Comparison of ENCODE assay signal across 20 mouse cellular contexts in genomic region chr2:77502458-77502857, GRCm38 (mm10).
DNase-seq lines count a peak whose midpoint lies in the region; ATAC-seq and TF ChIP-seq lines count a peak whose summit lies in the region.
"Had no signal": no experiment of that assay in that cellular context is flagged by ENCODE, and none has a peak within 500 bp of the region (broad histone marks: within the 10 kb centered on the region; RNA-seq: fewer than 3 reads in every experiment).

No protein-coding gene starts in this region.

- ATAC-seq in heart, embryonic 12.5 days (ENCODE audit: insufficient number of reproducible peaks, low FRiP score) = no peak
- peak; percentile 84 for ATAC-seq in forebrain, embryonic 16.5 days
- peak; percentile 71 for ATAC-seq in liver, embryonic 14.5 days (ENCODE audit: insufficient read depth)
- ATAC-seq: hindbrain, embryonic 16.5 days; midbrain, embryonic 13.5 days had no signal

- H3K4me1 ChIP-seq in heart, embryonic 12.5 days (replicated peaks) = no peaks in the 10 kb centered on the region
- peaks cover 6% of the 10 kb centered on the region for H3K4me1 ChIP-seq in forebrain, embryonic 16.5 days (replicated peaks; ENCODE audit: control insufficient read depth, insufficient read depth, low read length)
- peaks cover 38 to 50% of the 10 kb centered on the region in 2 experiments for H3K4me1 ChIP-seq in liver, embryonic 14.5 days (replicated peaks; ENCODE audit: control insufficient read depth in 2 of 2, insufficient read depth in 2 of 2, low read length in 1 of 2)

- H3K9me3 ChIP-seq in heart, embryonic 12.5 days (replicated peaks) = no peaks in the 10 kb centered on the region
- no peaks in the 10 kb centered on the region for H3K9me3 ChIP-seq in forebrain, embryonic 16.5 days (ENCODE audit: control insufficient read depth, low read length)
- no peaks in the 10 kb centered on the region for H3K9me3 ChIP-seq in liver, embryonic 14.5 days (ENCODE audit: control insufficient read depth, low read length)
- H3K9me3 ChIP-seq: heart, embryonic 10.5 days; limb, embryonic 13.5 days; midbrain, embryonic 13.5 days had no signal

- TF ChIP-seq POLR2A in brain, embryonic 14.5 days (IDR thresholded peaks at IDR 0.05; ENCODE audit: borderline replicate concordance, extremely low read depth, insufficient read depth, insufficient read length, poor library complexity, severe bottlenecking) = no peak

- H3K9ac ChIP-seq in heart, embryonic 12.5 days = no peak overlapping the region
- no peak overlapping the region for H3K9ac ChIP-seq in forebrain, embryonic 16.5 days (replicated peaks; ENCODE audit: low read depth, low read length)
- H3K9ac ChIP-seq in liver, embryonic 14.5 days (replicated peaks) = no peak overlapping the region; the same call in 1 of the 2 replicates
- H3K9ac ChIP-seq: limb, embryonic 13.5 days; midbrain, embryonic 13.5 days had no signal

- H3K36me3 ChIP-seq in heart, embryonic 12.5 days = no peaks in the 10 kb centered on the region
- no peaks in the 10 kb centered on the region for H3K36me3 ChIP-seq in forebrain, embryonic 16.5 days (ENCODE audit: control insufficient read depth, insufficient read depth)
- no peaks in the 10 kb centered on the region for H3K36me3 ChIP-seq in liver, embryonic 14.5 days (replicated peaks; ENCODE audit: control insufficient read depth, insufficient read depth, low read depth)
- H3K36me3 ChIP-seq: heart, embryonic 10.5 days; limb, embryonic 13.5 days; midbrain, embryonic 13.5 days had no signal

- peak; percentile 86 for TF ChIP-seq EP300 in liver, embryonic 14.5 days (IDR thresholded peaks at IDR 0.05; ENCODE audit: low read depth)

- 62% methylated on average over 8 of the region's 8 CpGs for WGBS in heart, embryonic 12.5 days
- 58% methylated on average over 8 of the region's 8 CpGs for WGBS in forebrain, embryonic 16.5 days
- 9% methylated on average over 8 of the region's 8 CpGs for WGBS in liver, embryonic 14.5 days (ENCODE audit: insufficient replicate concordance)

- H3K27ac ChIP-seq in heart, embryonic 12.5 days (ENCODE audit: poor library complexity, severe bottlenecking) = no peak overlapping the region
- peak overlapping the region; percentile 25; the same call in 1 of the 2 replicates for H3K27ac ChIP-seq in forebrain, embryonic 16.5 days (ENCODE audit: low read length)
- H3K27ac ChIP-seq in liver, embryonic 14.5 days = peak overlapping the region; percentile 31
- no peak overlapping the region for H3K27ac ChIP-seq in layer of hippocampus, adult 2 months
- H3K27ac ChIP-seq: heart, embryonic 10.5 days; limb, embryonic 13.5 days; midbrain, embryonic 13.5 days had no signal

- peak; percentile 50 for DNase-seq in heart, adult 11 months
- DNase-seq in brain, embryonic 14.5 days (ENCODE audit: low read depth) = peak; percentile 51
- DNase-seq in liver, embryonic 14.5 days (ENCODE audit: low read depth in 3 of 3, low spot score in 3 of 3) = peak; percentile 45 to 61 (median 48)
- DNase-seq in adrenal gland, postnatal 36 days = no peak
- DNase-seq in layer of hippocampus, adult 2 months (ENCODE audit: low spot score in 2 of 2) = no peak
- DNase-seq in kidney, adult 8-10 months = no peak
- DNase-seq: cerebellum, adult 11-12 months; gastrocnemius, postnatal 14 days; heart, postnatal 14 days; kidney, adult 11 months; kidney, postnatal 25 days; layer of hippocampus, adult 9-11 months; lung, postnatal 4 days; thymus, postnatal 4 days had no signal

- no peak overlapping the region for H3K4me3 ChIP-seq in heart, embryonic 12.5 days
- no peak overlapping the region for H3K4me3 ChIP-seq in forebrain, embryonic 16.5 days (replicated peaks; ENCODE audit: low read length)
- no peak overlapping the region for H3K4me3 ChIP-seq in liver, embryonic 14.5 days (ENCODE audit: insufficient read depth in 1 of 2, low read depth in 2 of 2, low read length in 2 of 2)
- H3K4me3 ChIP-seq in layer of hippocampus, adult 2 months = no peak overlapping the region
- H3K4me3 ChIP-seq: heart, embryonic 10.5 days; limb, embryonic 13.5 days; midbrain, embryonic 13.5 days had no signal

- TF ChIP-seq CTCF in brain, embryonic 14.5 days (IDR thresholded peaks at IDR 0.05; ENCODE audit: borderline replicate concordance, extremely low read depth, insufficient read depth, insufficient read length) = no peak
- no peak for TF ChIP-seq CTCF in liver, embryonic 14.5 days (IDR thresholded peaks at IDR 0.05; ENCODE audit: low read depth)
- TF ChIP-seq CTCF in layer of hippocampus, adult 2 months (conservative IDR thresholded peaks at IDR 0.05) = no peak

- H3K27me3 ChIP-seq in heart, embryonic 12.5 days (replicated peaks) = no peaks in the 10 kb centered on the region
- no peaks in the 10 kb centered on the region for H3K27me3 ChIP-seq in forebrain, embryonic 16.5 days (replicated peaks; ENCODE audit: control insufficient read depth, insufficient read depth, low read length)
- H3K27me3 ChIP-seq in liver, embryonic 14.5 days (ENCODE audit: control insufficient read depth, insufficient read depth, low read length) = no peaks in the 10 kb centered on the region
- H3K27me3 ChIP-seq: limb, embryonic 13.5 days; midbrain, embryonic 13.5 days had no signal

- no peak overlapping the region for H3K4me2 ChIP-seq in heart, embryonic 12.5 days
- no peak overlapping the region for H3K4me2 ChIP-seq in forebrain, embryonic 16.5 days (ENCODE audit: low read length)
- H3K4me2 ChIP-seq in liver, embryonic 14.5 days (ENCODE audit: low read depth) = peak overlapping the region; percentile 41
- H3K4me2 ChIP-seq: limb, embryonic 13.5 days; midbrain, embryonic 13.5 days had no signal

Comparison
In these comparisons a context has a peak if more than half of its experiments do, and no peak if none do; other contexts are left out.
1. DNase-seq: peak in heart, adult 11 months (single experiment), brain, embryonic 14.5 days (single experiment) and liver, embryonic 14.5 days (3 of 3); none in adrenal gland, postnatal 36 days (0 of 2), layer of hippocampus, adult 2 months (0 of 2) and kidney, adult 8-10 months (0 of 2).
2. H3K27ac ChIP-seq: peak in forebrain, embryonic 16.5 days (single experiment) and liver, embryonic 14.5 days (single experiment); none in heart, embryonic 12.5 days (single experiment) and layer of hippocampus, adult 2 months (single experiment).